Mouse (Mus musculus): ENCODE measurements around the gene Adh1. TPM values are rescaled to one million over a fixed set of nuclear protein-coding genes. Genes with fewer than 3 reads are reported as not detected.

The Adh1 gene
- polyA plus RNA-seq, 1 experiment = not detected

GRCm38 (mm10) chr3:138325466-138325865 lies 64.7 kb downstream of the Adh1 start:
- Histone ChIP-seq H3K27me3 (ENCODE audit: control insufficient read depth, insufficient read depth, insufficient read length) (peaks cover 4% of the 10 kb centered on the region), H3K36me3 (ENCODE audit: control insufficient read depth, insufficient read depth) (no peaks in the 10 kb centered on the region), H3K79me2 (ENCODE audit: control insufficient read depth, insufficient read depth) (no peaks in the 10 kb centered on the region), H3K4me3 (no peak overlapping the region), H3K4me2 (ENCODE audit: low read depth) (no peak overlapping the region), H3ac (ENCODE audit: control insufficient read depth, insufficient read length) (no peak overlapping the region)
- TF ChIP-seq E2F4 (IDR thresholded peaks at IDR 0.05; ENCODE audit: insufficient read depth) (no peak), TCF12 (IDR thresholded peaks at IDR 0.05; ENCODE audit: insufficient read depth, poor library complexity, severe bottlenecking) (no peak), SRF (IDR thresholded peaks at IDR 0.05; ENCODE audit: control insufficient read depth, insufficient read length, low read depth) (no peak), POLR2A (IDR thresholded peaks at IDR 0.05; ENCODE audit: insufficient read length, low read depth) (no peak), MYOD1 (IDR thresholded peaks at IDR 0.05; ENCODE audit: control insufficient read depth in 1 of 3, insufficient read length in 2 of 3, low read depth in 2 of 3) (no peak), REST (IDR thresholded peaks at IDR 0.05; ENCODE audit: insufficient read depth, insufficient read length) (no peak), CEBPB (IDR thresholded peaks at IDR 0.05; ENCODE audit: insufficient read depth, poor library complexity, severe bottlenecking) (no peak), MAX (IDR thresholded peaks at IDR 0.05; ENCODE audit: low read depth) (no peak), POLR2AphosphoS2 (IDR thresholded peaks at IDR 0.05; ENCODE audit: insufficient read length, low read depth) (no peak), MYOG (IDR thresholded peaks at IDR 0.05; ENCODE audit: control insufficient read depth in 1 of 3, insufficient read depth in 1 of 3, insufficient read length in 2 of 3, low read depth in 2 of 3) (no peak), USF1 (IDR thresholded peaks at IDR 0.05; ENCODE audit: low read depth) (no peak), TCF3 (IDR thresholded peaks at IDR 0.05; ENCODE audit: insufficient read length, low read depth) (no peak)

- Histone ChIP-seq H3K27me3 (ENCODE audit: control insufficient read depth, insufficient read depth, insufficient read length) (no peaks in the 10 kb centered on the region), H3K79me2 (ENCODE audit: control insufficient read depth, insufficient read depth) (no peaks in the 10 kb centered on the region), H3ac (ENCODE audit: control insufficient read depth, insufficient read length) (no peak overlapping the region), H3K4me2 (ENCODE audit: low read depth) (no peak overlapping the region), H3K4me3 (no peak overlapping the region), H3K36me3 (ENCODE audit: control insufficient read depth, insufficient read depth) (no peaks in the 10 kb centered on the region)
- no peak for TF ChIP-seq USF1 (IDR thresholded peaks at IDR 0.05; ENCODE audit: low read depth)
- TF ChIP-seq SRF (IDR thresholded peaks at IDR 0.05; ENCODE audit: control insufficient read depth, insufficient read length, low read depth) = no peak
- TF ChIP-seq MYOG (IDR thresholded peaks at IDR 0.05; ENCODE audit: control insufficient read depth in 1 of 3, insufficient read depth in 1 of 3, insufficient read length in 2 of 3, low read depth in 2 of 3) = no peak
Measured at GRCm38 (mm10) chr3:138333910-138334309, 73.1 kb downstream of the Adh1 start.

GRCm38 (mm10) chr3:138334320-138334719 lies 73.5 kb downstream of the Adh1 start:
- no peak for TF ChIP-seq REST (IDR thresholded peaks at IDR 0.05; ENCODE audit: insufficient read depth, insufficient read length)
- TF ChIP-seq MYOD1 (IDR thresholded peaks at IDR 0.05; ENCODE audit: control insufficient read depth in 1 of 3, insufficient read length in 2 of 3, low read depth in 2 of 3) = no peak
- no peak for TF ChIP-seq CEBPB (IDR thresholded peaks at IDR 0.05; ENCODE audit: insufficient read depth, poor library complexity, severe bottlenecking)
- TF ChIP-seq MAX (IDR thresholded peaks at IDR 0.05; ENCODE audit: low read depth) = no peak
- TF ChIP-seq MYOG (IDR thresholded peaks at IDR 0.05; ENCODE audit: control insufficient read depth in 1 of 3, insufficient read depth in 1 of 3, insufficient read length in 2 of 3, low read depth in 2 of 3) = no peak
- no peak for TF ChIP-seq TCF12 (IDR thresholded peaks at IDR 0.05; ENCODE audit: insufficient read depth, poor library complexity, severe bottlenecking)
- TF ChIP-seq POLR2A (IDR thresholded peaks at IDR 0.05; ENCODE audit: insufficient read length, low read depth) = no peak
- no peak for TF ChIP-seq SRF (IDR thresholded peaks at IDR 0.05; ENCODE audit: control insufficient read depth, insufficient read length, low read depth)
- no peak for TF ChIP-seq POLR2AphosphoS2 (IDR thresholded peaks at IDR 0.05; ENCODE audit: insufficient read length, low read depth)
- no peak for TF ChIP-seq TCF3 (IDR thresholded peaks at IDR 0.05; ENCODE audit: insufficient read length, low read depth)
- no peak for TF ChIP-seq USF1 (IDR thresholded peaks at IDR 0.05; ENCODE audit: low read depth)
- TF ChIP-seq E2F4 (IDR thresholded peaks at IDR 0.05; ENCODE audit: insufficient read depth) = no peak
- no peak overlapping the region for H3ac ChIP-seq (ENCODE audit: control insufficient read depth, insufficient read length)
- H3K79me2 ChIP-seq (ENCODE audit: control insufficient read depth, insufficient read depth) = no peaks in the 10 kb centered on the region

GRCm38 (mm10) chr3:138335566-138335965 lies 74.8 kb downstream of the Adh1 start:
- H3K36me3 ChIP-seq (ENCODE audit: control insufficient read depth, insufficient read depth) = no peaks in the 10 kb centered on the region
- no peak for TF ChIP-seq POLR2AphosphoS2 (IDR thresholded peaks at IDR 0.05; ENCODE audit: insufficient read length, low read depth)
- no peak for TF ChIP-seq MYOG (IDR thresholded peaks at IDR 0.05; ENCODE audit: control insufficient read depth in 1 of 3, insufficient read depth in 1 of 3, insufficient read length in 2 of 3, low read depth in 2 of 3)
- TF ChIP-seq SRF (IDR thresholded peaks at IDR 0.05; ENCODE audit: control insufficient read depth, insufficient read length, low read depth) = no peak
- TF ChIP-seq E2F4 (IDR thresholded peaks at IDR 0.05; ENCODE audit: insufficient read depth) = no peak
- no peak for TF ChIP-seq USF1 (IDR thresholded peaks at IDR 0.05; ENCODE audit: low read depth)
- TF ChIP-seq POLR2A (IDR thresholded peaks at IDR 0.05; ENCODE audit: insufficient read length, low read depth) = no peak
- no peak for TF ChIP-seq TCF3 (IDR thresholded peaks at IDR 0.05; ENCODE audit: insufficient read length, low read depth)
- no peak for TF ChIP-seq TCF12 (IDR thresholded peaks at IDR 0.05; ENCODE audit: insufficient read depth, poor library complexity, severe bottlenecking)
- no peak for TF ChIP-seq MAX (IDR thresholded peaks at IDR 0.05; ENCODE audit: low read depth)
- no peak for TF ChIP-seq REST (IDR thresholded peaks at IDR 0.05; ENCODE audit: insufficient read depth, insufficient read length)
- no peak for TF ChIP-seq MYOD1 (IDR thresholded peaks at IDR 0.05; ENCODE audit: control insufficient read depth in 1 of 3, insufficient read length in 2 of 3, low read depth in 2 of 3)
- no peak for TF ChIP-seq CEBPB (IDR thresholded peaks at IDR 0.05; ENCODE audit: insufficient read depth, poor library complexity, severe bottlenecking)
- no peak overlapping the region for H3K4me2 ChIP-seq (ENCODE audit: low read depth)
- no peaks in the 10 kb centered on the region for H3K27me3 ChIP-seq (ENCODE audit: control insufficient read depth, insufficient read depth, insufficient read length)
- no peak overlapping the region for H3ac ChIP-seq (ENCODE audit: control insufficient read depth, insufficient read length)
- no peaks in the 10 kb centered on the region for H3K79me2 ChIP-seq (ENCODE audit: control insufficient read depth, insufficient read depth)
- H3K4me3 ChIP-seq = no peak overlapping the region

More at GRCm38 (mm10) chr3:138334320-138334719, 73.5 kb downstream of the Adh1 start:
- no peak overlapping the region for H3K4me2 ChIP-seq (ENCODE audit: low read depth)
- no peaks in the 10 kb centered on the region for H3K36me3 ChIP-seq (ENCODE audit: control insufficient read depth, insufficient read depth)
- H3K4me3 ChIP-seq = no peak overlapping the region
- H3K27me3 ChIP-seq (ENCODE audit: control insufficient read depth, insufficient read depth, insufficient read length) = no peaks in the 10 kb centered on the region

Measured in myocyte (in vitro differentiated cells).